9 mouse cellular contexts compared by ENCODE assay signal in the genomic region with DNA sequence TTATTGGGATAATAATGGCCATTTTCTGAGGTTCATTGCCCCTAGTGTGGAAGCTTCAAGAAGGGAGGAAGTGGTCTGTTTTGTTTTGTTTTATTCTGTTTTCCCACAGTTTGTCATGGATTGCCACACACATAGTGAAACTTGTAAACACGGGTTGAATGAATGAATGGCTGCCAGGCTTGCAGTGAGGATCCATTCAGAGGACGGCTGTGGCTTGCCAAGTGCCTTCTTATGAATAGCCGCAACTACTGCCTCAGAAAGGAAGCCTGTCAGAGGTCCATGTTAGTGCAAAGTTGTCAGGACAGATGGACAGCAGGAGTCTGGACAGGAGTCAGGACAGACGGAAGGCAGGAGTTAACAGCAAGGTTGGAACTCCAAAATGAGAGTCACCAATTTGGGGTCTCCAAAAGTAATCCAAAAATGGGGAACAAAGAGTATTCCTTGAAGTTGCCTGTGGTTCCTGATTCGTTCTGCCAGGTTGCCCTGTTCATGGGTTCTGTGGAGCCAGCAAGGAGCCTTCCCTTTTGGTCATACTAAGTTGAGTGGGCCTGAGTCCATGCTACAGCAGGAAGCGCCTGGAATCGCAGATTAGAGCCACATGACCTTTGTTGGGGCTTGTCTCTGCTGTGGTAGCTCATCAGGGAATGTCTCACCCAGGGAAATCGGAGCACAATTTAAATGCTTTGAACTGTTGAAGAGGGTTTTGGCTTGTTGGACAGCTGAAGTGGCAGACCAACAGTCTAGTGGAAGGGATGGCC. TPM values are rescaled to one million over a fixed set of nuclear protein-coding genes. Genes with fewer than 3 reads are reported as not detected.
DNase-seq lines count a peak whose midpoint lies in the region; ATAC-seq and TF ChIP-seq lines count a peak whose summit lies in the region.
"Had no signal": no experiment of that assay in that cellular context is flagged by ENCODE, and none has a peak within 500 bp of the region (broad histone marks: within the 10 kb centered on the region; RNA-seq: fewer than 3 reads in every experiment).

No protein-coding gene starts in this region.

- TF ChIP-seq CTCF in lung, adult 2 months (IDR thresholded peaks at IDR 0.05; ENCODE audit: insufficient read depth, low read length) = no peak

- H3K4me3 ChIP-seq in lung, adult 2 months (replicated peaks; ENCODE audit: extremely low read depth, low read depth, low read length) = no peak overlapping the region
- H3K4me3 ChIP-seq: myocyte had no signal

- ATAC-seq in monocyte, adult 5-6 weeks (replicated peaks; ENCODE audit: insufficient number of reproducible peaks, low FRiP score, low TSS enrichment, poor library complexity, severe bottlenecking) = no peak

- DNase-seq in layer of hippocampus, adult 11-12 months (ENCODE audit: low spot score) = peak; percentile 63
- DNase-seq in layer of hippocampus, postnatal 25 days (ENCODE audit: extremely low spot score in 1 of 2, low spot score in 1 of 2) = no peak
- peak; percentile 42 for DNase-seq in cerebellum, adult 11 months
- DNase-seq in cerebellum, adult 9-11 months = peak; percentile 60
- DNase-seq in lung, adult 2 months = peak; percentile 15
- no peak for DNase-seq in adrenal gland, adult 18-20 months (ENCODE audit: low spot score in 2 of 2)
- DNase-seq: thymus, postnatal 25 days had no signal

- 40% methylated on average over 8 of the region's 8 CpGs for WGBS in lung, adult 2 months

- H3K4me1 ChIP-seq in lung, adult 2 months (ENCODE audit: control insufficient read depth, insufficient read depth, low read length) = peaks cover 5% of the 10 kb centered on the region

- TF ChIP-seq POLR2A in lung, adult 2 months (IDR thresholded peaks at IDR 0.05; ENCODE audit: borderline replicate concordance, extremely low read depth, low read depth, low read length) = no peak

RNA-seq across cellular contexts. Expression of gene Wipf3, which starts 34.5 kb away (rescaled TPM):
- 100 to 1,000 TPM; 315 to 407 TPM for total RNA-seq in layer of hippocampus, postnatal 25 days (2021)
- 4.6 and 5.0 TPM in 2 replicates for polyA plus RNA-seq in lung, adult 2 months (2012; rRNA removed)
- total RNA-seq in monocyte, adult 5-6 weeks (2017) = not detected in 3 replicates
- total RNA-seq in adrenal gland, adult 18-20 months (2021) = 1 to 10 TPM; 1.1 to 2.9 TPM

Comparison
In these comparisons a context has a peak if more than half of its experiments do, and no peak if none do; other contexts are left out.
1. DNase-seq: peak in layer of hippocampus, adult 11-12 months (single experiment), cerebellum, adult 11 months (single experiment), cerebellum, adult 9-11 months (single experiment) and lung, adult 2 months (single experiment); none in layer of hippocampus, postnatal 25 days (0 of 2) and adrenal gland, adult 18-20 months (0 of 2).
2. RNA of gene Wipf3, which starts 34.5 kb away (total RNA-seq): 315 to 407 TPM in layer of hippocampus, postnatal 25 days; 1.1 to 2.9 TPM in adrenal gland, adult 18-20 months and not detected in monocyte, adult 5-6 weeks; every median in the first group is over 10 times any median in the second.